Mouse (Mus musculus): ENCODE data around the gene Scaf8.
"Not testable (repeated sequence)": the region's sequence is repeated elsewhere in the genome, so short reads cannot be mapped to it uniquely, and the experiment has no call there.

Scaf8 gene

DNA sequence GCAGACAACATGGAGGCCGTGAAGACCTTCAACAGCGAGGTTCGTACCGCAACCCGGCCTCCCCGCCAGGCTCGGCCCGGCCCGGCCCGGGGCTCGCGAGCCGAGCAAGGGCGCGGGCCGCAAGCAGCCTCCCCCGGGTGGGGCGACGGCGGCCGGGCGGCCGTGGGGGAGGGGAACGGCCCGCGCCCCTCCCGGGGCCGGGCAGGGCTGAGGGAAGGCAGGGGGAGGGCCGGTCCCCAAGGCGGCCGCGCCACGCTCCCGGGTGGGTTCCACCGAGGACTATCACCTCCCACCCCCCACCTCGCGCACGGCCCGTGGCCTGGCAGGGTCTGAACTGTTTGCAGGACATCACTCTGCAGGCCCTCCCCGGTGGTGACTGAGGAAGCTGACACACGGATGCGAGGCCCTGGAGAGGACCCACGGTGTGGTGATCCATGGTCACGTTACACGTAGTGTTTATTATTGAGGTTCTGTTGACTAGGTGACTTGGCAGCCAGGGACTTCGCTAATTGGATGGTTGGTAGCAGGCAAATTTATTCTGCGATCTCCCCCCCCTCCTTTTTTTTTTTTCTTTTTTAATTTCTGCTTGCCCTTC is 705 bp downstream of the Scaf8 start:
- DNase-seq (ENCODE audit: low spot score in 2 of 2), result peak; percentile 47 to 48

DNA sequence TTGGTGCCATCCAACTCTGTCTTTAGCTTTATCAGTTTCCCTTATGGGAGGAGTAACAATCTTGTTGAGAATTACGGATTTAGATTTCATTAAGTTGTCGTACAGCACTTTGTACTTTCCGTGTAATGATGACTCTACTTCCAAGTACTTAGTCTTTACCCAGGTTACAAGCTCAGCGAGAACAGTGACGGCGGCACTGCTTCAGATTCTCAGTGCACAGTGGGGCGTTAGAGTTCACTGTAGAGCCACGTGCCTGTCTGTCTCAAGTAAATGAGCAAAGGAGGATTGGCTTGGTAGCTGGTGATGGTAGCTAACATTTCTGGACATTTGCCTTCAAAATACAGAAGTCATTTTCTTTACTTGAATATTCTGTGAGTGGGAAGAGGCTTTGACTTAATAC is 6.2 kb downstream of the Scaf8 start:
- DNase-seq (ENCODE audit: low spot score in 2 of 2), result not testable (repeated sequence)

DNA sequence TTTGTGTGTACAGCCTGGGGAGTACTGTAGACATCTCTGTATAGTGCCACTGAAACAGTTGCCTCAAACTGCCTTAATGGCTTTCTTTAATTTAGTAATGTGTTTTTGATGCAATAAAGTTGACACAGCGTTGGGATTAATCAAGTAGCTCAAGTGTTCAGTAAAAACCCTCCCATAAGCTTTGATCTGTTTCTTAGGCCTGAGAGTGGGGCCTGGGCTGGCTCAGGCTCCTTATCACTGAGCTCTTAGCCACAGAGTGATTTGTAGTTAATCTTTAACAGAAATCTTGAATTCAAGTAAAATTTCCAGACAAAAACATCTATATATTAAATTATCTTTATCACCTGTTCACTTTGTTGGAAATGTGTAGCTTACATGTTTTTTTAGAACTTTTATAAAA is 8.8 kb downstream of the Scaf8 start:
- DNase-seq (ENCODE audit: low spot score in 2 of 2), result not testable (repeated sequence)

DNA sequence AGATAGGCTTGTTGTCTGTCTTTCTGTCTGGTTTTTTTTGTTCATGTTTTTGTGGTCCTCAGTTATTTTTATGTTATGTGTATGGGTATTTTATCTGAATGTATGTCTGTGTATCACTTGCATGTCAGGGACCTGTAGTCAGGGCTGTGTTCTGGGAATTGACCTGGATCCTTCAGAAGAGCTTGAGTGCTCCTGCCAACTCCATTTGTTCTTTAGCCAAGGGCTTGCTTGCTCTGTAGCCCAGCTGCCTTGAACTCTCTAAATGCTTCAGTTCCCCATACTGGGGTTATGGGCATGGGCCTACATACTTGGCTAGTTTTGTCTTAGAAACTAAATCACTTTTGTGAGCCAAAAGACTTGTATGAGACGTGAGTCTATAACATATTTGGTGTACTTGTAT is 13.9 kb downstream of the Scaf8 start:
- DNase-seq (ENCODE audit: low spot score in 2 of 2), result no peak

DNA sequence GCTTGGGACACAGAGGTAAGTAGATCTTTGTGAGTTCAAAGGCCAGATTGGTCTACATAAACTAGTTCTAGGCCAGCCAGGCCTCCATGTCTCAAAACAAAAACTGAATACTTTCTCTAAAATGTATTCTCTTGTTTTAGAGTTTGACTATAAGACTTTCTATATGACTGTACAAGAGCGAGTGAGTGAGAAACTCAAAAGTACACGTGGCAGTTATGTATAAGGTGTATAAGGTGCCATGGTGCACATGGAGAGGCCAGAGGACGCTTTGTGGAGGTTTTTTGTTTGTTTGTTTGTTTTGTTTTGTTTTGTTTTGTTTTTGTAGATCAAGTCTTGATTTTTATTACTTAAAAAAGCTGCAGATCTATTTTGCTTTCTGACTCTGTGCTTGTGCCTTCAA is 15.0 kb downstream of the Scaf8 start:
- no peak for DNase-seq (ENCODE audit: low spot score in 2 of 2)

DNA sequence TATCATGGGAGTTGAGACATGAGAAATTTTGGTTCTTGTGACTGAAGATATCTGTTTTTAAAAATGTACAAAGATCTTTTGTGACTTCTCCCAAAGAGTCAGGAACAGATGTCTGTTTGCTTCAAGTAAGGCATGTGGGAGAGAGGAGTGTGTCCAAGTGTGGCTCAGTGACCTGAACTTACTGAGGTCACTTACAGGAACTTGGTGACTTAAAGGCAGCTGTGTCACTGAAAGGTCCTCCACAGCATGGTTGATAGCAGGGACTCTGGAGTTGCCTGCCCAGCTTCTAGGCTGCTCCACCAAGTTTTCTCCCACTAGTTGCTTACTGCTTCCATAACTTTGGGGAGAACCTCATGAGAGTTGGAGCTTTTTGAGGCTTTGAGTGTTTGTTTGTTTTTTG is 20.6 kb downstream of the Scaf8 start:
- DNase-seq (ENCODE audit: low spot score in 2 of 2), result no peak

DNA sequence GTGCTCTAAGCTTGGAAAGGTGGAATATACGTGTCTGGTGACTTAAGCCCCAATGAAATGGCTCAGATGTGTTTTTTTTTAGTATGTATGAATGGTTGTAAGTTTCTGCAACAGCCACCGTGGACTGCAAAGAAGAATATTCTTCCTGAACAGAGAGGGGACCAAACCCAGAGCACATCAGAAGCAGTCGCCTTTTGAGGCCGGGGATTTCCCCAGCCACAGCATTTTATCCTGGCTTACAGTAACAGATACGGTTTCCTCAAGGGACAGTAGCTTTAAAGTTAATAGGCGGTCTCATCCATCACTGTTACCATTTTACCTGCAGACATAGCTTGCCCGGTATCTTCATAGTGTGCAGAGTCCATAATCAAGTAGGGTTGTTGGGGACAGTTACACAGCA is 21.4 kb downstream of the Scaf8 start:
- no peak for DNase-seq (ENCODE audit: low spot score in 2 of 2)

DNA sequence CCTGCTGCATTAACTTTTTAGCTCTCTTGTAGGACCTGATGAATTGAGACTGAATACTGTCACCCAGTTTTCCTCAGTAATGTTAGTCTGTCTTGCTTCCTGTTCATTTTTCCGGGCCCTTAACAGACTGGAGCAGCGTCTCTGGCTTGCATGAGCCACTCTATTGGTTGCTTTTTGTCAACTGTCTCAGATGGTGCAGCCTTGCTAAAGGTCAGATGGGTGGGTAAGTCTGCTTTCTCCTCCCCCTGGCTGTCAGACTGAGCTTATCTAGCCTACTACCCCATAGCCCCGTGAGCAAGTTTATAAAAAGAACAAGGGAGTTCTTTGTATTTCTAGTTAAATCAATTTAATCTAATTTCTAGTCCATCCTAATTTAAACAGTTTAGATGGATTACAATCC is 23.6 kb downstream of the Scaf8 start:
- no peak for DNase-seq (ENCODE audit: low spot score in 2 of 2)

DNA sequence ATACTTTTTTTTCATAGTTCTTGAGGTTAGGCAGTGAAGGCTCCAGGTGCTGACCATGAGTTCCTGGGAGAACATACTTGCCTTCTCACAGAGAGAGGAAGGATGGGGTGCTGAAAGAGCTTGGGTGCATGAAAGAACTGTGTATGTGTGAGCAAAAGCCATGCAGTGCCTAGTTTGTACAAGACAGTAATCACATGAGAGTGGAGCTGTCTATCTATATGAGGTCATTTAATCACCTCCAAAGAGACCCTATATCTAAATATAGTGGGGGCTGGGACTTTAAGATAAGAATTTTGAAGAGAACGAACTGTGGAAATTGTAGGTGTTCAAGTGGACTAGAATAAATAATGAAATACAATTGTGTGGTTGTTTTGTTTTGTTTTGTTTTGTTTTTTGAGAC is 25.3 kb downstream of the Scaf8 start:
- DNase-seq (ENCODE audit: low spot score in 2 of 2), result no peak

DNA sequence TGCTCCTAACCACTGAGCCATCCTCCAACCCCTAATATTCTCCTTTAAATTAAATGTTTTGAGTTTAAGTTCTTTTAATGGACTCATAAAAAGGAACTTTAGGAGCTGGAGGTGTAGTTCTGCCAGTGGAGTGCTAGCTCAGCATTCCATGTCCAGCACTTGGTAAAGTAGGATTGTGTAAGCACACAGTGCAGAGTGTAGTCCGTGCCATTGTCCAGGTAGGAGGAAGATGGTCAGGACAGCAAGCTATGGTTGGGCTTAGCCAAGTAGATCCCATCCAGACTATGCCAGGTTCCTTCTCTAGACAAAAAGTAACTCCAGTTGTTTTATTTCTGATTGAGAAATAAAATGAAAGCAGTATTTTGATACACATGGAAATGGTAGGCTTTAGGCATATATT is 34.1 kb downstream of the Scaf8 start:
- no peak for DNase-seq (ENCODE audit: low spot score in 2 of 2)

DNA sequence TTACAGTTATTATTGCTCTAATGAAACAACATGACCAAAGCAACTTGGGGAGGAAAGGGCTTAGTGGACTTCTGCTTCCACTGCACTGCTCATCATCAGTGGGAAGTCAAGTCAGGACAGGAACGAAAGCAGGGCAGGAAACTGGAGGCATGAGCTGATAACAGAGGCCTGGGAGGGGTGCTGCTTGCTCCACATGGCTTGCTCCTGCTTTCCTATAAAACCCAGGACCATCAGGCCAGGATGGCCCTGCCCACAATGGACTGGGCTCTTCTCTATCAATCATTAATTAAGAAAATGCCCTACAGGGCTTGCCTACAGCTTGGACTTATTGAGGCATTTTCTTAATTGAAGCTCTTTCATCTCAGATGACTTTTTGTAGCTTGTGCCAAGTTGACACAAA is 34.8 kb downstream of the Scaf8 start:
- no peak for DNase-seq (ENCODE audit: low spot score in 2 of 2)

DNA sequence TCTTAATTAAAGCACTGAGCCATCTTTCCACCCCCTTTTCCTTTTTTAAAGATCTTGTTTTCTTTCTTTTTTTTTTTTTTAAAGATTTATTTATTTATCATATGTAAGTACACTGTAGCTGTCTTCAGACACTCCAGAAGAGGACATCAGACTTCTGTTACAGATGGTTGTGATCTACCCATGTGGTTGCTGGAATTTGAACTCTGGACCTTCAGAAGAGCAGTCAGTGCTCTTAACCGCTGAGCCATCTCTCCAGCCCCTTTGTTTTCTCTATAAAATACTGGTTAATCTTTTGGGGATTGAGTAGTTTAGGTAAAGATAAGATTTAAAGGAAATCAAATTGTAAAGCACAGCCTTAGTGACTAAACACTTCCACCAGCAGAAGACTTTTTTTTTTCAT is 35.9 kb downstream of the Scaf8 start:
- DNase-seq (ENCODE audit: low spot score in 2 of 2), result not testable (repeated sequence)

DNA sequence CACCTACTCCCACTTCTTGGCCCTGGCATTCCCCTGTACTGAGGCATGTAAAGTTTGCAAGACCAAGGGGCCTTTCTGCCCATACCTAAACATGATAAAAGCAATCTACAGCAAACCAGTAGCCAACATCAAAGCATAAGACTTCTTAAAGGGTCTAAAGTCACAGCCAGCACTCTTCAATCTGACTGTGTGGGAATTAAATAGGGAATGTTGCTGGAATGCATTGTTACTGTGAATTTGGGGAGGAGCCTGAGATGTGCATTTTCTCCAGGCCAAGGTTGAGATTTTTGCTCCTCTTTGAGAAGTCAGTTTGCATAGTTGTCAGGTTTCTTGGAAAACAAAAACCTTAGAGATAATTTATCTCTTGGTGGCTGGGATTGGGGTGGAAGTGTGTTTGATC is 36.4 kb downstream of the Scaf8 start:
- DNase-seq (ENCODE audit: low spot score in 2 of 2), result no peak

DNA sequence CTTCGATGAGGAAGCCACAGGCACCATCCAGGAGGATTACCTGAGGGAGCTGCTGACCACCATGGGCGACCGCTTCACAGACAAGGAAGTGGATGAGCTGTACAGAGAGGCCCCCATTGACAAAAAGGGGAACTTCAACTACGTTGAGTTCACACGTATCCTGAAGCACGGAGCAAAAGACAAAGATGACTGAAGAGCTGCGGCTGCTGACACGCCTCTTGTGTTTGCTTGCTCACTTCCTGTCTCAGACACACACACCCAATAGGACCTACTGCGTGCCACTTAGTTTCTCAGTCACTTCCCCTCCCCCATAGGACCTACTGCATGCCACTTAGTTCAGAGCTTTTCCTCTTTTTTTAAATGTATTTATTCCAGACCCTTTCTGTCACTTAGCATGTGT is 41.4 kb downstream of the Scaf8 start:
- not testable (repeated sequence) for DNase-seq (ENCODE audit: low spot score in 2 of 2)

DNA sequence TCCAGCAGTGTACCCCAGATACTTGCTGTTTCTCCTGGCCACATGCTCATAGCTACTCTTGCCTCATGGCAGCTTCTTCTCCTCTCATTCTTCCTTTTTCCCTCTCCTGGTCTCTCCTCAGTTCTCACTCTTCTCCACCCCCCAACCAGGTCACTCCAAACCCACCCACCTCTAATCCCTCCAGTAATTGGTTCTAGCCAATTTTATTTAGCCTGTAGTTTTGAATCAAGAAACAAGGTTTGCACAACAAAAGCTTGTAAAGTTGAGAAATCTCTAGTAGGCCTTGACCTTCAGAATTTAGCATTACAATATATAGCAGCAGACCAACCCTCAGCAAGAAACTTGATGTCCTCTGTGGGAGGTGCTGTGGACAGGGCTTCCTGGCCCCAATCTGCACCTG is 42.2 kb downstream of the Scaf8 start:
- DNase-seq (ENCODE audit: low spot score in 2 of 2), result no peak

DNA sequence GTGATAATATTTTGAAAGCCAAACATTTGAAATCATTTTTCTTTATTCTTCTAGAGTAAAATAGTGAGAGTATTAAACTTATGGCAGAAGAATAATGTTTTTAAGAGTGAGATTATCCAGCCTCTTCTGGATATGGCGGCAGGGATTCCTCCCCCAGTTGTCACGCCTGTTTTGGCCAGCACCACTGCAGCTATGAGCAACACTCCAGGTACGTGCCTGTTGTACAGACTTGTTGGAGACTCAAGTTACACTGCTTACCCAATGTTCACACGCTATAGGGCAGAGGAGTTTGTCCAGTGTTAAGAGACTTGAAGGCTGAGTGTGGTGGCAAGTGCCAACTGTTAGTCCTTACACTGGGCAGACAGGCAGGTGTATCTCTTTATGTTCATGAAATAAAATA is 48.1 kb downstream of the Scaf8 start:
- DNase-seq (ENCODE audit: low spot score in 2 of 2), result no peak

DNA sequence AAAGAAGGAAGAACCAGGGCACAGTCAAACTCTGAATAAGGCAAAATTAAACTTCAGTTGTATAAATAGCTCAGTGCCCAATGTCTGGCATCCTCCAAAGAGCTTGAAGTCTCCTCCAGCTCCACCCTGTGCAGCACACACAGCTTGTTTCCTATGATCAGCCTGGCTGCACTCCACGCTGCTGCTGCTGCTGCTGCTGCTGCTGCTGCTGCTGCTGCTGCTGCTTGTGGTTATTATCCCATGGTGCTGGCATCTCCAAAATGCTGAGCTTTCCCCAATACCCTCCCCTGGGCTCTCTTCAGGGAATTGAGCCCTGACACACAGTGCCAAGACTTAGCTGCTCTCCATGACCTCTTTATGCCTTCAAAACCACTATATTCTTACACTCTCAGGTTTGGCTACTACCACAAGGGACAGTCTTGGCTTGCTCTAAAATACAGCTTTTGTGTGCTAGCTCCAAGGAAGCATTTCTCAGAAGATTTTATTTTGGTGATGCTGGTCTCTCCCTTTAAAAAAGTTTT is 65.7 kb downstream of the Scaf8 start:
- DNase-seq (ENCODE audit: low spot score in 2 of 2), result not testable (repeated sequence)

DNA sequence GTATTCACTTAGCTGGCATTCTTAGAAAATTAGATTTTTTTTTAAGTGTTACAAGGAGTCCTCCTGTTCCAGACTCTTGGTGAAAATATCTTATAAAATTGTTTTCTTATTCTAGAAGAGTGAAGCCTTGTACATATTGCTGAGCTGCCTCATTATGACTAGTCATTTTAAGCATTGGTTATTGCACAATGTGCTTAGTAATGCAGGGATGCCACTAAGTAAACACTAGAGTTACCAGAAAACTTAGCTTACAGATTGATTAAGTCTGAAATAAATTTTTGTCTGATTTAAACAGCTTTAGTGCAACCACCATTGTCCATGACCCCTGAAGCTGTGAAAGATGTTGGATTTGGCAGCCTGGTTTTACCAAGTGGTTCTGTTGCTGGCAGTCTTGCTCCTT is 80.7 kb downstream of the Scaf8 start:
- DNase-seq (ENCODE audit: low spot score in 2 of 2), result not testable (repeated sequence)

DNA sequence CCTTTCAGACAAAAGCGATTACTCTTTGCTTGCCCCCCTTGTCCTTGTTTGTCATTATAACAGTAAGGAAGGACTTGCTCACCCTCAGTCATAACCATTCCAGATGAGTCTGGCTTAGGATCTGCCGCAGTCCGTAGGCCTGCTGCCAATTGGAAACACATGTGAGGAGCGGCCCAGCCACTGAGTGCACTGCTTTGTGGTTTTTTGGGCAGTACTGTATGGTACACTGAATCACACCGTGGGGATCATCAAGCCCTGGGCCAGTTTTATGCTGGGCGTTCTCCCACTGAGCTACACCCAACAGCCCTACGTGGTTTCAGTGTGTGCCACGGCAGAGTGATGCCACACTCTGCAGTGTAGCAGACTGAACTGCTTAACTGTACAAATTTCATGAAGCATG is 85.6 kb downstream of the Scaf8 start:
- no peak for DNase-seq (ENCODE audit: low spot score in 2 of 2)

DNA sequence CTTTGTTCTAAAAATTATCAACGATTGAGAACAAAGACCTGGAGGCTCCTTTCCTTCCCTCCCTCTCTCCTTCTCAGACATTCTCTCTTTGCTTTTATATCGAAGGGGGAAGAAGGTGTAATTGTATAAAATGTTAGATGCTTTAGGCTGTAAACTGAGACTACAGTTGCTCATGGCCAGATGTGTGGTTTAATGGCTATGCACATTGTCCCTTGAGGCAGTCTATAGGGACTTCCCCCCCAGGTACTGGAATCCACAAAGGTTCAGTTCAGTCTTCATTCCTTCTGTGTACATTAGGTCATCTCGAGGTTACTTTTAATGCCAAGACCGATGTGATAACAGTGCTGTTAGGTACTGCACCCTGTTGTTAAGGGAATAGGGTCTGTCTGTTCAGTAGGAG is 89.1 kb downstream of the Scaf8 start:
- DNase-seq (ENCODE audit: low spot score in 2 of 2), result no peak

DNA sequence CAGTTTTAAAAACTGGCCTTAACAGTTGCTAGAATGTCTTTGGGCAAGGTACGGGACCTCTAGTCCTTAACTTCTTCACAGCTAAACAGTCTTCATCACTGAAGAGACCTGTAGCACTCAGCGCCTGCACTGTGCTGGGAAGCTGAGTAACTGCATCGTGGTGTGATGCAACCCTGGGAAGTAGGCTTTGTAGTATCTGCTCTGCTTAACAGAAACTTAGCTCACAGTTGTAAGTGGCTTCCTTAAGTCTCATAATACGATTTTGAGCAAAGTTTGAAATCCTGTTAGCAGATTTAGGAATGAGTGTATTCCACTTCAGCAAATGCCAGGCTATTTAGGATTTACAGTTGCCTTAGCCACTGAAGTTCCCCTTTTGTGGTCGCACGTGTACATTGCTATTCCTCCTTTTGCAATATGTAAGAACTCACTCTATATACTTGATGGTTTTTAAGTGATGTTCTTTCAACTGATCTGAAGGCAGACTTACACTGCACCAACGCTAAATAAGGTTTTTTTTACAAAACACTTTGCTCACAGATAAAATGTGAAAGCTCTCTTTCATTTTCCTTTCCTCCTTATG is 90.1 kb downstream of the Scaf8 start:
- DNase-seq (ENCODE audit: low spot score in 2 of 2), result no peak

DNA sequence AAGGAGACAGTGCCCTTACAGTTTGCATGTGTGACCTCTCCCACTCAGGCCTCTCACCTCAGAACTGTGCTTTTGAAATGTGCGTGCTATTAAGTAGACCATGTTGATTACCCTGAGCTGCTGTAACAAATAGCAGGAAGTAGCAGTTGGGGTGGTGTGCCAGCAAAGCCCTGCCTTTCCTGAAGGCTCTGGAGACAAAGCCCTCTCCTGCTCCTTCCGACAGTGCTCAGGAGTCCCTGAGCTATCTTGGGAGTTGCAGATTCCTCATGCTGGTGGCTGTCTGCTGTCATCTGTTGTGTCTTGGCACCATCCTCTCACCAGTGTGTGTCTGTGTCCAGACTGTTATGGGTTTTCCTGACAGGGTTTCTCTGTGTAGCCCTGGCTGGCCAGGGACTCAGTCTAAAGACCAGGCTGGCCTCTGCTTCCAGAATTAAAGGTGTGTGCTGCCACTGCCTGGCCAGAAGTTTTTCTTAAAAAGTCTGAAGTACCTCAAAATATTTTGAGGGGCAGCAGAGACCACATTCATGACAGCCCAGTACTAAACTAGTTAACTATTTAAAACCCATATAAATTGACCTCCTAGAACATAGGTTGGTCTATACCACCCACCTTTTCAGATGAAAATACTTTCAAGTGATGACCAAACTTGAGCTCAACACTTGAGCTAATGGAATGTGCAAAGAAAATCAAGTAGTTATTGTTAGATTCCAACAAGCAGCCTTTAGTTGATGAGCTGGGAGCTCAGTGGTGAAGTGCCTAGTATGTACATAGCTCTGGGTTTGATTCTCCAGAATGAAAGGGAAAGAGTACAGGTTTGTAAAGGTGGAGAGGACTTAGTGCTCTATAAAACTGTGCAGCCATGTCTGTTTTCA is 92.0 kb downstream of the Scaf8 start:
- no peak for DNase-seq (ENCODE audit: low spot score in 2 of 2)

Data from frontal cortex, postnatal 14 days (tissue).